Mouse (Mus musculus): ENCODE measurements around the gene 2010005H15Rik.
"Not testable (repeated sequence)": the region's sequence is repeated elsewhere in the genome, so short reads cannot be mapped to it uniquely, and the experiment has no call there.

Gene 2010005H15Rik

DNA sequence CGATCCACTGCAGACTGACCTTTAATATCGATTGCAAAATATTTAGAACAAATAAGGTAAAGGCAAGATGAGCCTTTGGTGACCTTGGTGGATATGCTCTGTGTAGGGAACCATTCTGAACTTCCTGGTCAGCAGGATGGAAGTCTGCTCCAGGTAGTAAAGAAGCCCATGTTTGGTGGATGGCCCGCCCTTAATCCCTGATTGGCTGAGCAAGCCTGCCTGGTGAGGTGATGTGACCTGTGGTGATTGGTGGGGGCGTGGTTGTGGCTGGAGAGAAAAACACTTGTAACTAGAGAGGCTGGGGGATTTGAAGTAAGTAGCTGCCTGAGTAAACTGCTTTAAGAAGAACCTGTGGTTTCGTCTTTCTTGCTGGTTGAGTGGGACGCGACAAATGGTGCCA is at the start of gene 2010005H15Rik:
TSS of gene 2010005H15Rik (plus strand) at position 301 of the 400 bp plus-strand sequence.
- DNase-seq, result not testable (repeated sequence)

DNA sequence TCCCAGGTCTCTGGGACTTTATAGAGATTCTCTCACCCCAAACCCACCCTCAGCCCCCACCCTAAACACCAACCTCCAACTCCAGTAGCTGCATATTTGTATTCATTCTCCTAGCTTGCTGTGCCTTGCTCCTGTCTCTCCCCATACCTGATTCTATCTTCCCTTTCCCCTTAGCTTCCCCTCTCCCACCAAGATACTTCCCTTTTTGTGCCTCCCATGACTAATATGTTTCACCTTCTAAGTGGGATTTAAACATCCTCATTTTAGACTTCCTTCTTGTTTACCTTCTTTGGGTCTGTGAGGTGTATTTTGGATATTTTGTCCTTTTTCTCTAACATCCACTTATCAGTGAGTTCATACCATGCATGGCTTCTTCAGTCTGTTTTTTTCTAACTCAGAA is 45.2 kb upstream of the 2010005H15Rik start:
- no peak for DNase-seq

GRCm38 (mm10) chr16:36179910-36180309 is 41.4 kb upstream of the 2010005H15Rik start:
- DNase-seq, result no peak

DNA sequence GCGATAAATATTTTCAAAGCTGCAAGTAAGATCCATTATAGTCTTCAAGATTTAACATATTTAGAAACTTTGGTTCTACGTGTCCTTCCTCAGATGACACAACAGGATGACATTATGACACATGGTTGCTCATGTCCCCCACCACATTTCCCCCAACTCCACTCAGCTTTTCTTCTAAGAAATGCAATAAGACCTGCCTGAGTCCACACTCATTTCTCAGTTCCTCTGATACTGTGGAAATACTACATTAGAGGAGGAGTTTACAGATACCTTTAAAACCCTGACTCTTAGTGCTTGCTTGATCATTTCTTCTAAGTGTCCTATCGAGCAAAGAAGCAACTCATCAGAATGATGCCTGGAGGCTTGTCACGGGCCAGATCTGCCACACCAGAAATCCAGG is 37.4 kb upstream of the 2010005H15Rik start, which contains the start of gene Gm5483:
TSS of gene Gm5483 (plus strand) at position 301 of the 400 bp plus-strand sequence.
- DNase-seq, result not testable (repeated sequence)

GRCm38 (mm10) chr16:36199226-36199625 is 22.0 kb upstream of the 2010005H15Rik start:
- DNase-seq, result no peak

DNA sequence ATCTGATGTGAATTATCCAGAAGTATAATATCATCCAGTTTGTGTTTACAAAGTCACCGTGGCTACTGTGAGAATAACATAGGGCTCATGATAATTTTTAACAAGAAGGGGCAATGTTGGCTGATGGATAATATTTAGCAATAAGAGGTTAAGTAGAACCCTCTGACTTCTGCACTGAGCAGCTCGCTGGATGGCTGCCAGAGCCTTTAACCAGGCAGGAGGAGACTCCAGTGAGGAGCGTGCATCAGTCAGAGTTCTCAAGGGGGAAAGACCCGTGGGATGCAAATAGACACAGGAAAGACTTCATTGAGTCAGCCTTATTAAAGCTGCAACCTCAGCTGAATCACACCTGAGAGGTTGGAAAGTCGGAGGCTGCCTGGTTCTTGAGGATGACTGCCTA is 17.4 kb upstream of the 2010005H15Rik start:
- no peak for DNase-seq

- not testable (repeated sequence) for DNase-seq
These were observed 15.6 kb upstream of the 2010005H15Rik start for GRCm38 (mm10) chr16:36205684-36206083.

DNA sequence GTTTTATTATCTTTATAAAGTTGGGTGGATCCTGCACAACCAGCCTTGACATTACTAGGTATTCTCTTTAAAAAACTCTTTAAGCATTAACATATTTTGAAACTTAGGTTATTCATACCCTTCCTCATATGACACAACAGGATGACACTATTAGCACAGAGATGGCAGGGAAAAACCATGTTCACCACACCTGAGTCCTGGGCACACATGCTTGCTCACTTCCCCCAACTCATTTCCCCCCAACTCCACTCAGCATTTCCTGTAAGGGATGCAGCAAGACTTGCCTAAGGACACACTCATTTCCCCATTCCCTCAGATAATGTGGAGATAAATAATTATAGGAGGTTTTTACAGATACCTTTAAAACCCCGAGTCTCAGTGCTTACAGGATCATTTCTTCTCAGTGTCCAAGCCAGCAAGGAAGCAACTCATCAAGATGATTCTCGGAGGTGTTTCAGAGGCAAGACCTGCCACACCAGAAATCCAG is 11.3 kb upstream of the 2010005H15Rik start, which contains the start of gene Gm5416:
TSS of gene Gm5416 (plus strand) at position 437 of the 487 bp plus-strand sequence.
- DNase-seq, result no peak

DNA sequence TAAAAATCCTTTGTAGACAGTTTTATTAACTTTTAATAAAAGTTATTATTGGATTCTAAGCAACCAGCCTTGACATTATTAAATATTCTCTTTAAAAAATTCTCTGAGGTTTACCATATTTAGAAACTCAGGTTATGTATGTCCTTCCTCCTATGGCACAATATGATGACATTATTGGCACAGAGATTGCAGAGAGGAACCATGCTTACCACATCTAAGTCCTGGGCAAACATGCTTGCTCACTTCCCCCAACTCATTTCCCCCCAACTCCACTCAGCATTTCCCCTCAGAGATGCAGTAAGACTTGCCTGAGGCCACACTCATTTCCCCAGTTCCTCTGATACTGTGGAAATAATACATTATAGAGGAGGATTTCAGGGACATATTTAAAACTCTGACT is 39.3 kb downstream of the 2010005H15Rik start:
- DNase-seq, result not testable (repeated sequence)

DNA sequence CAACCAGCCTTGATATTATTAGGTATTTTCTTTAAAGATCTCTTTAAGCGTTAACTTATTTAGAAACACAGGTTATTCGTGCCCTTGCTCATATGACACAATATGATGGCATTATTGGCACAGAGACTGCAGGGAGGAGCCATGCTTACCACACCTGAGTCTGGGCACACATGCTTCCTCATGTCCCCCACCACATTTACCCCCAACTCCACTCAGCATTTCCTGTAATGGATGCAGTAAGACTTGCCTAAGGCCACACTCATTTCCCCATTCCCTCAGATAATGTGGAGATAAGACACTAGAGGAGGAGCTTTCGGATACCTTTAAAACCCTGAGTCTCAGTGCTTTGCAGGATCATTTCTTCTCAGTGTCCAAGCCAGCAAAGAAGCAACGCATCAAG is 55.5 kb downstream of the 2010005H15Rik start, which contains the start of gene Stfa1:
TSS of gene Stfa1 (plus strand) at position 156 of the 400 bp plus-strand sequence.
- not testable (repeated sequence) for DNase-seq

DNA sequence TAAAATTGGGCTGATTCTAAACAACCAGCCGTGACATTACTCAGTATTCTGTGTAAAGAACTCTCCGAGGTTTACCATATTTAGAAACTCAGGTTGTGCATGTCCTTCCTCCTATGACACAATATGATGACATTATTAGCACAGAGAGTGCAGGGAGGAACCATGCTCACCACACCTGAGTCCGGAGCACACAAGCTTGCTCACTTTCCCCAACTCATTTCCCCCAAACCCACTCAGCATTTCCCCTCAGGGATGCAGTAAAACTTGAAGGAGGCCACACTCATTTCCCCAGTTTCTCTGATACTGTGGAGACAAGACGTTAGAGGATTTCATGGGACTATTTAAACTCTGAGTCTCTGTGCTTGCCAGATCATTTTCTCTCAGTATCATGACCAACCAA is 67.9 kb downstream of the 2010005H15Rik start:
- DNase-seq, result no peak

Measured in cerebellum, postnatal 25 days (tissue).